Mouse (Mus musculus): Measurements from ENCODE around the gene Sez6l2. TPM values are rescaled to one million over a fixed set of nuclear protein-coding genes. Genes with fewer than 3 reads are reported as not detected.
"Not testable (repeated sequence)": the region's sequence is repeated elsewhere in the genome, so short reads cannot be mapped to it uniquely, and the experiment has no call there.

Sez6l2 gene
- 4.2 and 8.0 TPM in 2 replicates for total RNA-seq (2014; fragmentation: Nextera tagmentation)
- total RNA-seq (2017), result 0.22 and 0.46 TPM in 2 replicates
- polyA plus RNA-seq (2012), result 0.32 and 0.34 TPM in 2 replicates

GRCm38 (mm10) chr7:126949793-126950646 lies at the start of gene Sez6l2:
TSS of gene Sez6l2 (plus strand) at chr7:126950563.
- no peaks in the 10 kb centered on the region for H3K9me3 ChIP-seq (replicated peaks)
- ATAC-seq (ENCODE audit: extremely low read depth, insufficient number of reproducible peaks, low FRiP score, poor library complexity, severe bottlenecking), result peak; percentile 57
- TF ChIP-seq GATA1 (IDR thresholded peaks at IDR 0.05; ENCODE audit: borderline replicate concordance, low read length) (no peak), CTCF (IDR thresholded peaks at IDR 0.05; ENCODE audit: low read depth, low read length) (no peak), TAL1 (conservative IDR thresholded peaks at IDR 0.05; ENCODE audit: low read depth, low read length) (no peak), GATA2 (IDR thresholded peaks at IDR 0.05; ENCODE audit: borderline replicate concordance, low read depth, low read length) (no peak), POLR2AphosphoS5 (IDR thresholded peaks at IDR 0.05; ENCODE audit: insufficient replicate concordance, low read depth, low read length) (no peak)
- H3K36me3 ChIP-seq (replicated peaks), result peaks cover 34% of the 10 kb centered on the region
- peaks cover 23% of the 10 kb centered on the region for H3K27me3 ChIP-seq (ENCODE audit: insufficient read depth, low read length)
- peak within 1 kb of the TSS; percentile 68; the same call in 1 of the 2 replicates for H3K4me3 ChIP-seq (ENCODE audit: low read depth, low read length)
- peak; percentile 91 for DNase-seq (ENCODE audit: low spot score)
- H3K4me1 ChIP-seq (ENCODE audit: insufficient read depth, low read depth, low read length), result peaks cover 12% of the 10 kb centered on the region

- TF ChIP-seq GATA1 (IDR thresholded peaks at IDR 0.05; ENCODE audit: borderline replicate concordance, low read length) (no peak), CTCF (IDR thresholded peaks at IDR 0.05; ENCODE audit: low read depth, low read length) (no peak), TAL1 (conservative IDR thresholded peaks at IDR 0.05; ENCODE audit: low read depth, low read length) (no peak), GATA2 (IDR thresholded peaks at IDR 0.05; ENCODE audit: borderline replicate concordance, low read depth, low read length) (no peak), POLR2AphosphoS5 (IDR thresholded peaks at IDR 0.05; ENCODE audit: insufficient replicate concordance, low read depth, low read length) (no peak)
- no peak overlapping the region for H3K4me3 ChIP-seq (ENCODE audit: low read depth, low read length)
- no peaks in the 10 kb centered on the region for H3K36me3 ChIP-seq (replicated peaks)
- no peaks in the 10 kb centered on the region for H3K9me3 ChIP-seq (replicated peaks)
- DNase-seq (ENCODE audit: low spot score) (no peak), ATAC-seq (ENCODE audit: extremely low read depth, insufficient number of reproducible peaks, low FRiP score, poor library complexity, severe bottlenecking) (no peak)
- peaks cover 4% of the 10 kb centered on the region; the same call in 1 of the 2 replicates for H3K27me3 ChIP-seq (ENCODE audit: insufficient read depth, low read length)
- peaks cover 11% of the 10 kb centered on the region for H3K4me1 ChIP-seq (ENCODE audit: insufficient read depth, low read depth, low read length)
Measured at GRCm38 (mm10) chr7:126905590-126905989, 44.8 kb upstream of the Sez6l2 start.

GRCm38 (mm10) chr7:126914844-126915243 lies 35.5 kb upstream of the Sez6l2 start:
- Histone ChIP-seq H3K36me3 (replicated peaks) (no peaks in the 10 kb centered on the region), H3K4me1 (ENCODE audit: insufficient read depth, low read depth, low read length) (peaks cover 13% of the 10 kb centered on the region), H3K27me3 (ENCODE audit: insufficient read depth, low read length) (peaks cover 21% of the 10 kb centered on the region), H3K4me3 (ENCODE audit: low read depth, low read length) (no peak overlapping the region), H3K9me3 (replicated peaks) (no peaks in the 10 kb centered on the region)
- TF ChIP-seq GATA1 (IDR thresholded peaks at IDR 0.05; ENCODE audit: borderline replicate concordance, low read length) (no peak), CTCF (IDR thresholded peaks at IDR 0.05; ENCODE audit: low read depth, low read length) (no peak), GATA2 (IDR thresholded peaks at IDR 0.05; ENCODE audit: borderline replicate concordance, low read depth, low read length) (no peak), TAL1 (conservative IDR thresholded peaks at IDR 0.05; ENCODE audit: low read depth, low read length) (no peak), POLR2AphosphoS5 (IDR thresholded peaks at IDR 0.05; ENCODE audit: insufficient replicate concordance, low read depth, low read length) (no peak)
- DNase-seq (ENCODE audit: low spot score) (no peak), ATAC-seq (ENCODE audit: extremely low read depth, insufficient number of reproducible peaks, low FRiP score, poor library complexity, severe bottlenecking) (no peak)

GRCm38 (mm10) chr7:126918356-126918755 lies 32.0 kb upstream of the Sez6l2 start:
- not testable (repeated sequence) for ATAC-seq (ENCODE audit: extremely low read depth, insufficient number of reproducible peaks, low FRiP score, poor library complexity, severe bottlenecking); H3K9me3 ChIP-seq (replicated peaks); H3K36me3 ChIP-seq (replicated peaks); H3K4me3 ChIP-seq (ENCODE audit: low read depth, low read length); DNase-seq (ENCODE audit: low spot score); H3K4me1 ChIP-seq (ENCODE audit: insufficient read depth, low read depth, low read length)
- H3K27me3 ChIP-seq (ENCODE audit: insufficient read depth, low read length), result peaks cover 12% of the 10 kb centered on the region

GRCm38 (mm10) chr7:126919973-126920372 lies 30.4 kb upstream of the Sez6l2 start:
- H3K4me3 ChIP-seq (ENCODE audit: low read depth, low read length), result no peak overlapping the region
- H3K36me3 ChIP-seq (replicated peaks), result no peaks in the 10 kb centered on the region
- DNase-seq (ENCODE audit: low spot score) (no peak), ATAC-seq (ENCODE audit: extremely low read depth, insufficient number of reproducible peaks, low FRiP score, poor library complexity, severe bottlenecking) (no peak)
- peaks cover 6% of the 10 kb centered on the region; the same call in 1 of the 2 replicates for H3K27me3 ChIP-seq (ENCODE audit: insufficient read depth, low read length)
- no peak for TF ChIP-seq GATA1 (IDR thresholded peaks at IDR 0.05; ENCODE audit: borderline replicate concordance, low read length)
- no peak for TF ChIP-seq CTCF (IDR thresholded peaks at IDR 0.05; ENCODE audit: low read depth, low read length)
- TF ChIP-seq POLR2AphosphoS5 (IDR thresholded peaks at IDR 0.05; ENCODE audit: insufficient replicate concordance, low read depth, low read length), result no peak
- no peak for TF ChIP-seq TAL1 (conservative IDR thresholded peaks at IDR 0.05; ENCODE audit: low read depth, low read length)
- no peak for TF ChIP-seq GATA2 (IDR thresholded peaks at IDR 0.05; ENCODE audit: borderline replicate concordance, low read depth, low read length)
- H3K4me1 ChIP-seq (ENCODE audit: insufficient read depth, low read depth, low read length), result peaks cover 16% of the 10 kb centered on the region
- H3K9me3 ChIP-seq (replicated peaks), result no peaks in the 10 kb centered on the region

- peaks cover 28% of the 10 kb centered on the region for H3K4me1 ChIP-seq (ENCODE audit: insufficient read depth, low read depth, low read length)
- TF ChIP-seq GATA1 (IDR thresholded peaks at IDR 0.05; ENCODE audit: borderline replicate concordance, low read length) (no peak), POLR2AphosphoS5 (IDR thresholded peaks at IDR 0.05; ENCODE audit: insufficient replicate concordance, low read depth, low read length) (no peak), GATA2 (IDR thresholded peaks at IDR 0.05; ENCODE audit: borderline replicate concordance, low read depth, low read length) (no peak), CTCF (IDR thresholded peaks at IDR 0.05; ENCODE audit: low read depth, low read length) (no peak), TAL1 (conservative IDR thresholded peaks at IDR 0.05; ENCODE audit: low read depth, low read length) (no peak)
- no peak for ATAC-seq (ENCODE audit: extremely low read depth, insufficient number of reproducible peaks, low FRiP score, poor library complexity, severe bottlenecking)
Measured at GRCm38 (mm10) chr7:126921563-126921962, 28.8 kb upstream of the Sez6l2 start.

More at GRCm38 (mm10) chr7:126921563-126921962, 28.8 kb upstream of the Sez6l2 start:
- Histone ChIP-seq H3K27me3 (ENCODE audit: insufficient read depth, low read length) (no peaks in the 10 kb centered on the region), H3K36me3 (replicated peaks) (no peaks in the 10 kb centered on the region), H3K4me3 (ENCODE audit: low read depth, low read length) (no peak overlapping the region), H3K9me3 (replicated peaks) (no peaks in the 10 kb centered on the region)
- no peak for DNase-seq (ENCODE audit: low spot score)

Measured in G1E (cell line).